In the genomic region with DNA sequence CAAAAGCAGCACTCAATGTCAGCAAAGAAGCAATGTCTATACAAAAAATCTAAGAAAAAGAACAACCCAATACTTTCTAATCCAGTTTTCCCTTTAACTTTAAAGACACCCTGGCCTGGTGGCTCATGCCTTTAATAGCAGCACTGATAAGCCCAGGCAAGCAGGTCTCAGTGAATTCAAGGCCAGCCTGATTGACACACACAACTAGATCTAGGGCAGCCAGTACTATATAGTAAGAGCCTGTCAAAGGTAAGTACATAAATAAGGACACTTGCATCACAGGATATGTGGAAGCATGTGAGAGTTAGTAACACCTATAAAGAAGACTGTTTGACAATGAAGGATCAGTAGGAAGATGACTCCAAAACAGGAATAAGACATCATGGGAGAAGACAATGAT, we compare ENCODE assay signal across 20 mouse cellular contexts. TPM values are rescaled to one million over a fixed set of nuclear protein-coding genes. Genes with fewer than 3 reads are reported as not detected.
DNase-seq lines count a peak whose midpoint lies in the region; ATAC-seq and TF ChIP-seq lines count a peak whose summit lies in the region.
"Had no signal": no experiment of that assay in that cellular context is flagged by ENCODE, and none has a peak within 500 bp of the region (broad histone marks: within the 10 kb centered on the region; RNA-seq: fewer than 3 reads in every experiment).

No protein-coding gene starts in this region.

- H3K4me2 ChIP-seq in heart, embryonic 13.5 days = no peak overlapping the region
- no peak overlapping the region for H3K4me2 ChIP-seq in liver, postnatal 0 days (ENCODE audit: low read depth, low read length)
- H3K4me2 ChIP-seq: embryonic facial prominence, embryonic 12.5 days; forebrain, embryonic 12.5 days; hindbrain, embryonic 14.5 days; intestine, embryonic 15.5 days had no signal

- intact Hi-C loops in heart, adult 2 months (cut with DNase I) = no loop called here
- intact Hi-C loops in heart, postnatal 14 days (cut with DNase I) = no loop called here
- intact Hi-C loops in heart, postnatal 25 days (cut with DNase I) = loop anchor here (2.0 kb wide), 1 partner anchor 49 kb away; no protein-coding TSS in a partner anchor

- no peak for ATAC-seq in heart, embryonic 13.5 days (ENCODE audit: extremely low read depth, insufficient number of reproducible peaks, low FRiP score, low TSS enrichment)
- peak; percentile 85 for ATAC-seq in liver, postnatal 0 days
- ATAC-seq: activated CD4-positive, CD25-positive, alpha-beta regulatory T cell, adult 4 months; forebrain, embryonic 16.5 days; intestine, embryonic 15.5 days; Patski had no signal

- no peak for TF ChIP-seq CTCF in heart, adult 2 months (IDR thresholded peaks at IDR 0.05)
- no peak for TF ChIP-seq CTCF in liver, postnatal 0 days (IDR thresholded peaks at IDR 0.05; ENCODE audit: low read depth)

- no peak overlapping the region for H3K4me3 ChIP-seq in heart, adult 2 months
- H3K4me3 ChIP-seq in heart, embryonic 13.5 days = no peak overlapping the region
- H3K4me3 ChIP-seq in liver, postnatal 0 days (ENCODE audit: low read depth, low read length) = no peak overlapping the region
- H3K4me3 ChIP-seq: embryonic facial prominence, embryonic 12.5 days; forebrain, embryonic 12.5 days; hindbrain, embryonic 10.5 days; intestine, embryonic 15.5 days had no signal

- H3K27ac ChIP-seq in heart, adult 2 months = peak overlapping the region; percentile 22
- H3K27ac ChIP-seq in heart, embryonic 13.5 days (replicated peaks) = peak overlapping the region; percentile 45
- H3K27ac ChIP-seq in liver, postnatal 0 days (ENCODE audit: low read depth) = no peak overlapping the region
- H3K27ac ChIP-seq: embryonic facial prominence, embryonic 12.5 days; forebrain, embryonic 12.5 days; hindbrain, embryonic 10.5 days; hindbrain, embryonic 14.5 days; intestine, embryonic 15.5 days had no signal

- TF ChIP-seq POLR2A in heart, adult 2 months (IDR thresholded peaks at IDR 0.05; ENCODE audit: insufficient read depth, low read depth, low read length) = no peak

- no peaks in the 10 kb centered on the region for H3K27me3 ChIP-seq in heart, adult 2 months (ENCODE audit: control insufficient read depth, insufficient read depth, low read length)
- H3K27me3 ChIP-seq in heart, embryonic 13.5 days (replicated peaks) = no peaks in the 10 kb centered on the region
- H3K27me3 ChIP-seq in liver, postnatal 0 days (ENCODE audit: insufficient read depth, low read length) = no peaks in the 10 kb centered on the region
- H3K27me3 ChIP-seq: CH12.LX; embryonic facial prominence, embryonic 12.5 days; forebrain, embryonic 12.5 days; intestine, embryonic 15.5 days; Patski had no signal

- no peak for TF ChIP-seq EP300 in heart, adult 2 months (IDR thresholded peaks at IDR 0.05; ENCODE audit: insufficient read depth, low read depth, low read length)
- TF ChIP-seq EP300 in liver, postnatal 0 days (IDR thresholded peaks at IDR 0.05; ENCODE audit: low read depth) = 0 out of 2 replicates have a peak, but pooled peaks have one; percentile 18

- H3K79me2 ChIP-seq in heart, adult 2 months (replicated peaks; ENCODE audit: control insufficient read depth, insufficient read depth, low read length) = no peaks in the 10 kb centered on the region

- no peak overlapping the region for H3K9ac ChIP-seq in heart, adult 2 months (ENCODE audit: low read depth, low read length)
- no peak overlapping the region for H3K9ac ChIP-seq in heart, embryonic 13.5 days
- H3K9ac ChIP-seq in liver, postnatal 0 days (replicated peaks) = no peak overlapping the region
- H3K9ac ChIP-seq: embryonic facial prominence, embryonic 12.5 days; forebrain, embryonic 12.5 days; hindbrain, embryonic 14.5 days; intestine, embryonic 15.5 days had no signal

- peaks cover 17% of the 10 kb centered on the region for H3K4me1 ChIP-seq in heart, adult 2 months (ENCODE audit: control insufficient read depth, insufficient read depth, low read length)
- peaks cover 46% of the 10 kb centered on the region for H3K4me1 ChIP-seq in heart, embryonic 13.5 days
- H3K4me1 ChIP-seq in liver, postnatal 0 days (ENCODE audit: insufficient read depth) = peaks cover 6% of the 10 kb centered on the region
- H3K4me1 ChIP-seq: embryonic facial prominence, embryonic 12.5 days; forebrain, embryonic 12.5 days; hindbrain, embryonic 10.5 days had no signal

- H3K36me3 ChIP-seq in heart, adult 2 months (ENCODE audit: control insufficient read depth, insufficient read depth, low read length) = peaks cover 2% of the 10 kb centered on the region; the same call in 1 of the 2 replicates
- H3K36me3 ChIP-seq in heart, embryonic 13.5 days = no peaks in the 10 kb centered on the region
- H3K36me3 ChIP-seq in liver, postnatal 0 days (replicated peaks; ENCODE audit: insufficient read depth, low read length) = no peaks in the 10 kb centered on the region
- H3K36me3 ChIP-seq: embryonic facial prominence, embryonic 12.5 days; forebrain, embryonic 12.5 days; hindbrain, embryonic 10.5 days; intestine, embryonic 15.5 days had no signal

- no peaks in the 10 kb centered on the region for H3K9me3 ChIP-seq in heart, embryonic 13.5 days
- no peaks in the 10 kb centered on the region for H3K9me3 ChIP-seq in liver, postnatal 0 days (ENCODE audit: low read length)
- H3K9me3 ChIP-seq: embryonic facial prominence, embryonic 12.5 days; forebrain, embryonic 12.5 days; hindbrain, embryonic 10.5 days; intestine, embryonic 15.5 days had no signal

- no peak for DNase-seq in heart, adult 2 months
- no peak for DNase-seq in heart, postnatal 14 days
- DNase-seq in heart, postnatal 25 days (ENCODE audit: low spot score) = no peak
- DNase-seq in liver, postnatal 0 days = no peak
- no peak for DNase-seq in liver
- DNase-seq: adrenal gland, adult 8-10 months; cerebellum, adult 11-12 months; cerebellum, adult 9-10 months; cerebellum, postnatal 25 days; gastrocnemius, postnatal 10 days had no signal

RNA-seq across cellular contexts. Expression of gene Sh2d6, which starts 32.0 kb away (rescaled TPM):
- total RNA-seq in heart, adult 2 months (2021) = not detected
- polyA plus RNA-seq in heart, adult 2 months (2012; rRNA removed) = 0.21 TPM in 1 of 2 replicates, not detected in the other
- total RNA-seq in heart, postnatal 14 days (2021) = under 1 TPM in 1 of 2 experiments, not detected in 1; 0.29 TPM
- polyA plus RNA-seq in heart, embryonic 13.5 days (2015; fragmentation: Nextera tagmentation; extraction: Ambion mirVana) = 0.21 TPM in 1 of 2 replicates, not detected in the other
- not detected for total RNA-seq in heart, postnatal 25 days (2021)
- not detected in 2 replicates for polyA plus RNA-seq in liver, postnatal 0 days (2015; fragmentation: Nextera tagmentation; extraction: Ambion mirVana)
- polyA plus RNA-seq: activated CD4-positive, CD25-positive, alpha-beta regulatory T cell, adult 4 months; embryonic facial prominence, embryonic 12.5 days had no signal

RNA-seq across cellular contexts. Expression of gene Mat2a, which starts 50.2 kb away (rescaled TPM):
- 100 to 1,000 TPM; 129 to 151 TPM for total RNA-seq in heart, adult 2 months (2021)
- polyA plus RNA-seq in heart, adult 2 months (2012; rRNA removed) = 93.0 and 162 TPM in 2 replicates
- 100 to 1,000 TPM; 186 to 202 TPM for total RNA-seq in heart, postnatal 14 days (2021)
- 264 and 267 TPM in 2 replicates for polyA plus RNA-seq in heart, embryonic 13.5 days (2015; fragmentation: Nextera tagmentation; extraction: Ambion mirVana)
- 100 to 1,000 TPM; 106 to 141 TPM for total RNA-seq in heart, postnatal 25 days (2021)
- polyA plus RNA-seq in liver, postnatal 0 days (2015; fragmentation: Nextera tagmentation; extraction: Ambion mirVana) = 111 and 138 TPM in 2 replicates

RNA-seq across cellular contexts. Expression of gene Capg, which starts 54.7 kb away (rescaled TPM):
- 10 to 100 TPM in 1 of 2 experiments, 1 to 10 TPM in 1; 9.5 to 10.8 TPM for total RNA-seq in heart, adult 2 months (2021)
- polyA plus RNA-seq in heart, adult 2 months (2012; rRNA removed) = 12.6 and 16.1 TPM in 2 replicates
- total RNA-seq in heart, postnatal 14 days (2021) = 10 to 100 TPM in 1 of 2 experiments, 1 to 10 TPM in 1; 9.9 to 10.0 TPM
- 25.1 and 25.4 TPM in 2 replicates for polyA plus RNA-seq in heart, embryonic 13.5 days (2015; fragmentation: Nextera tagmentation; extraction: Ambion mirVana)
- total RNA-seq in heart, postnatal 25 days (2021) = 1 to 10 TPM; 6.5 to 8.7 TPM
- polyA plus RNA-seq in liver, postnatal 0 days (2015; fragmentation: Nextera tagmentation; extraction: Ambion mirVana) = 20.0 and 22.8 TPM in 2 replicates
